Mouse (Mus musculus) C2C12 (cell line): ENCODE results near the gene Necap2. TPM values are rescaled to one million over a fixed set of nuclear protein-coding genes. Genes with fewer than 3 reads are reported as not detected.
A peak's percentile ranks its signal among the peaks of the same experiment; 100 is the strongest.

Experiments used
- H3K27me3 ChIP-seq: one replicate; pipeline ENCODE4 v1.6.1; 2011; ENCODE audit not compliant: control insufficient read depth, insufficient read depth, insufficient read length
- H3K36me3 ChIP-seq: one replicate; pipeline ENCODE4 v1.6.1; 2011; ENCODE audit not compliant: control insufficient read depth, insufficient read depth
- H3K4me3 ChIP-seq: one replicate; pipeline ENCODE4 v1.5.1; 2011; ENCODE audit warnings: mild to moderate bottlenecking, control low read depth; ENCODE audit not compliant: poor library complexity, insufficient read depth, severe bottlenecking
- H3K79me2 ChIP-seq: one replicate; pipeline ENCODE4 v1.6.1; 2011; ENCODE audit not compliant: control insufficient read depth, insufficient read depth
- H3K79me3 ChIP-seq: one replicate; pipeline ENCODE4 v1.6.1; 2011; ENCODE audit warnings: low read depth, control low read depth
- H3ac ChIP-seq: one replicate; pipeline ENCODE3; 2011; ENCODE audit warnings: low read depth; ENCODE audit not compliant: control insufficient read depth, insufficient read length
- CEBPB ChIP-seq: IDR thresholded peaks from one replicate; pipeline ENCODE4 v1.6.1; 2011; ENCODE audit warnings: low read depth, mild to moderate bottlenecking, control low read depth, moderate library complexity
- CTCF ChIP-seq: IDR thresholded peaks from one replicate; pipeline ENCODE4 v1.5.1; 2011; ENCODE audit not compliant: control insufficient read depth, insufficient read depth, insufficient read length
- FOSL1 ChIP-seq: IDR thresholded peaks from one replicate; pipeline ENCODE4 v1.8.0; 2011; ENCODE audit warnings: mild to moderate bottlenecking, low read length; ENCODE audit not compliant: poor library complexity, insufficient read depth, severe bottlenecking
- MAX ChIP-seq: IDR thresholded peaks from one replicate; pipeline ENCODE4 v1.6.1; 2011; ENCODE audit warnings: mild to moderate bottlenecking, control low read depth
- MYOD1 ChIP-seq: IDR thresholded peaks from one replicate; pipeline ENCODE4 v1.6.1; 2011; ENCODE audit warnings: low read depth; ENCODE audit not compliant: control insufficient read depth, insufficient read length
- MYOG ChIP-seq: IDR thresholded peaks from one replicate; pipeline ENCODE4 v1.6.1; 2011; ENCODE audit not compliant: control insufficient read depth, insufficient read length; ENCODE audit errors: extremely low read depth
- USF1 ChIP-seq: IDR thresholded peaks from one replicate; pipeline ENCODE4 v1.6.1; 2011; ENCODE audit warnings: low read depth, mild to moderate bottlenecking, control low read depth, moderate library complexity
- polyA plus RNA-seq: library from polyadenylated mRNA; unstranded; fragments of >200 nt; fragmentation: generic; extraction: Trizol; gene quantifications from one replicate; pipeline ENCODE4 v1.2.1, GENCODE M21; 2012; ENCODE audit warnings: missing spikeins

Necap2 gene
- polyA plus RNA-seq, 1 experiment = 70.2 TPM

DNA sequence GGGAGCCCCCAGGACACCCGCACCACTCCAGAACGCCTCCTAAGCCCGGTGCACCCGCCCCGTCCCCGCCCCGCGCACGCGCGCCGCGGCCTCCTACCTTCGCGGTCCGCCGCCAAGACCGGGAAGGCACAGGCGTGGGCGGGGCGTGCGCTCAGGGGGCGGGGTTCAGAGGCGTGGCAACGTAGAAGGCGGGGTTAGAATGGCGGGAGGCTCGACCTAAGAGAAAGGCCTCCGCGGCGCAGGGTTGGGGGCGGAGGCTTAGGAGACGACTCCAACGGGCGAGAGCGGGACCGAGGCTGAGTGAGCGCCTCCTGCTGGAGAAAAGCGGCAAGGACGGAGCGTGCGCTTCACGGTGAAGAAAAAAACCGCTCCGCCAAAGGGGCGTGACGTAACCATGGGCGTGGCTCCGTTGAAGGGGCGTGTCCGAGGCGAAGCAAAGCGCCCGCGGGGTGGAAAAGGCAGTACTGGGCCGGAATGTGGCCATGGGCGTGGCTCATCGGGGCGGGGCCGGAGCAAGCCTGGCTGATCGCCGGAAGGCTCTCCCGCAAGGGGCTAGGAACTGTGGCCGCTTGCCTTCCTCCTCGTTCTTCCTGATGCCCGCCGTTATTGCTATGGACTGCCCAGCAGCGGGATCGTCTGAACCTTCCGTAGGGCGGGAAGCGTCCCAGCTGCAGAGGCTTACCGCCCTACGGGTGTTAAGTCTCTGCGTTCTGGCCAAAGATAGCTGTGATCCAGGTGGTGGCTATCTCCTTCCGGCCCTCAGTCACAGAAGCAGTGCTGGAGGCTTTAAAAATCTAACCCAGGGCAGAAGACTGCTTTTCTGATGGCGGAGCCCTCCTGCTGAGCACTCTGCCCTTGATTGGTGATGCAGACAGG lies 17.5 kb downstream of the Necap2 start, which contains the start of gene Crocc:
TSS of gene Crocc (minus strand) at position 125 of the 876 bp plus-strand sequence.
- H3K36me3 ChIP-seq = peaks cover 2% of the 10 kb centered on the region
- no peaks in the 10 kb centered on the region for H3K79me3 ChIP-seq
- no peaks in the 10 kb centered on the region for H3K79me2 ChIP-seq
- no peaks in the 10 kb centered on the region for H3K27me3 ChIP-seq
- H3ac ChIP-seq = peak within 1 kb of the TSS; percentile 77
- TF ChIP-seq FOSL1 = no peak
- peak; percentile 73 for TF ChIP-seq MAX
- TF ChIP-seq CTCF = peak; percentile 93
- H3K4me3 ChIP-seq = peak within 1 kb of the TSS; percentile 55

DNA sequence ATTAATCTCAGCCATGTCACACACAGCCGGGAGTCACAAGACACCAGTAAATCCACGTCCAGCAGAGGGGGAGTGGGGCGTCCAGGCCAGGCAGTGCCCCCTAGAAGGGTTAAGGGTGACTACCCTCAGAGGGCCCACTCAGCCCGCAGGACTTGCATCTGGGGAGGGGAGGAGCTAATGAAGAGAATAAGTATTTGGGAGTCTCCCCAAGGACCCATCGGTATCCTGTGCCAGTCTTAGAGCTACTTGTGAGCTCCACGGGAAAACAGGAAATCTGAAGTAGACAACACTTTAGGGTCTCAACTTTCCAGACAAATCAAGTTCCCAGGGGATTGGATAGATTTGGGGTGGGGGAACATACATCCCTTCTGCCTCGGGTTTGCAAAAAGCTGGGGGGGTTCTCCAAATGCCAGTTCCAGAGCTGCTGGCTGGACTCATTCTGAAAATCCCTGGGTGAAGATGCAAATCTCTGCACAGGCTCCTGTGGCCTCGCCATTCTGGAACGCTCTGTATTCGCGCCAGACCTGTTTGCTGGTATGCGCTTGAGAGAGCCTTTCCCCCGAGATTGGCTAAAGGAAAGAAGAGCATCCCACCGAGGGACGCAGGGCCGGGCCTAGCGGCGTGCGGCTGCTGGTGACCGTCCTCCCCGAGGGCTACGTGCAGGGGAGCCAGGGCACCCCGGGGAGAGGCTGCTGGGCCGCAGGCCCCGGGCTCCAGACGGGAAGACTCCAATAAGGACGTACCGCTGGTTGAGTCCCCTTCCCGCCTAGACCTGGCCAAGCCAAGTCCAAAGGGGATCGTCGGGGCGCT lies 18.3 kb downstream of the Necap2 start:
- Histone ChIP-seq H3ac (peak overlapping the region; percentile 73), H3K4me3 (peak overlapping the region; percentile 55), H3K79me3 (no peaks in the 10 kb centered on the region), H3K36me3 (no peaks in the 10 kb centered on the region), H3K27me3 (no peaks in the 10 kb centered on the region), H3K79me2 (no peaks in the 10 kb centered on the region)
- TF ChIP-seq FOSL1 (no peak), MYOG (no peak), USF1 (no peak), MAX (no peak), CTCF (no peak), CEBPB (no peak), MYOD1 (no peak)

DNA sequence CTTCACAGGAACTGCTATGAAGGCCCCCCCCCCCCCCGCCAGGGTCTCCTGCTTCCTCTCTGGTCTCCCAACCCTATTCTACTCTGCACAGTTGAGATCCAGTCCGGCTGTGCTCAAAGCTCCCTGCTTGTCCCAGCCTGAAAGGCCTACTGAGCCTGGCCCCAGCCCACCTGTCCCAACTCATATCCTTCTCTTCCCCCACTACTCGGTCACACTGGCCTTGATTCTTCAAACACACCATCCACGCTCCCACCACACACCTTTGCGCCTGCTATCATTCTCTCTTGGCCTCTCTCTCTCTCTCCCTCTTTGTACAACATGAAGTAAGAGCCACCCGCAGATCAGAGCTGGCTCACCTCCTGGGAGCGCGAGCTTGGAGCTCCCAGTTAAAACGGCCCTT lies 19.3 kb downstream of the Necap2 start:
- Histone ChIP-seq H3K79me3 (no peaks in the 10 kb centered on the region), H3K36me3 (no peaks in the 10 kb centered on the region), H3ac (no peak overlapping the region), H3K4me3 (no peak overlapping the region), H3K79me2 (no peaks in the 10 kb centered on the region), H3K27me3 (no peaks in the 10 kb centered on the region)
- TF ChIP-seq CEBPB (no peak), FOSL1 (no peak), MAX (no peak)

DNA sequence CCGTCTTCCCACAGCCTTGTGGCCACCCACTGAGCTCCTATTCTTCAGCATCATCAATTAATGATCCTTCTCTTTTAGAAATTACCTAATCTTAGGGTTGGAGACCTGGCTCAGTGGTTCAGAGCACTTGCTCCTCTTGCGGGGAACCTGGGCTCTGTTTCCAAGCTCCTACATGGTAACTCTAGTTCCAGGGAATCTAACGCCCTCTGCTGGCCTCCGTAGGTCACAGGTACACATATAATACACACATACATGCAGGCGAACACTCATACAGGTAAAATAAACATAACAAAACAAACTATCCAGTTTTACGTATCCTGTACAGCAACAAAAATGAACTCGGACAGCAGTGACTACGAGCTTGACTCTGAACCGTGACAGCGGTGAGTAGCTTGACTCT lies 21.2 kb downstream of the Necap2 start:
- TF ChIP-seq CEBPB = no peak
- TF ChIP-seq MAX = no peak
- TF ChIP-seq MYOD1 = no peak
- no peak for TF ChIP-seq FOSL1
- no peak for TF ChIP-seq CTCF
- TF ChIP-seq USF1 = no peak
- no peak for TF ChIP-seq MYOG
- H3K36me3 ChIP-seq = no peaks in the 10 kb centered on the region
- H3K4me3 ChIP-seq = no peak overlapping the region
- no peak overlapping the region for H3ac ChIP-seq
- H3K27me3 ChIP-seq = no peaks in the 10 kb centered on the region
- H3K79me2 ChIP-seq = no peaks in the 10 kb centered on the region
- no peaks in the 10 kb centered on the region for H3K79me3 ChIP-seq

DNA sequence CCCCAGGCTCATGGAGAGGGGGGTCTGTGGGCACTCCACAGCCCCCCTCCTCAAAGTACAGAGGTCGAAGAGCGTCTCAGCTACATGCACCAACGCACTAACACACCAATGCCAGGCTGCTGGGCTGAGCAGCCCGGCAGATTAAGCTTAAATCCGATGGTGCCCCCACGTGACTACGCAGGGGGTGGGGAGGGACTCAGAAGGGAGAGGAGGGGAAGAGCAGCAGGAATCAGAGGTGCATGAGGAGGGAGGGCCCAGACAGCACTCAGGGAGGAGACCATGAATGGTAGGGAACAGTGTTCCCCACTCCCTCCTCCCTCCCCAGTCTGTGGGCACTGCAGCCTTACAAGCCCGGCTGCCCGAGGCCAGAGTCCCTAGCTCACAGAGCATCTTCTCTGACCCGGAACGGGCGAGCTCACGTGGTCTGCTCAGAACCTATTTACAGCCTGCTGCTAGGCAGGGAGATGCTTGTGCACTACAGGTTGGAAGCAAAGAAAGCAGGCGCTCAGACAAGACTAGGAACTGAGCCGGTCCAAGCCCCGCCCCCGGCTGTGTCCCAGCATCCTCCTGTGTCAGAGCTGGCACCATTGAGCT lies 24.5 kb downstream of the Necap2 start:
- H3K79me2 ChIP-seq = no peaks in the 10 kb centered on the region
- no peak overlapping the region for H3ac ChIP-seq
- no peaks in the 10 kb centered on the region for H3K79me3 ChIP-seq
- no peaks in the 10 kb centered on the region for H3K27me3 ChIP-seq
- TF ChIP-seq CEBPB = no peak
- no peak for TF ChIP-seq CTCF
- no peak for TF ChIP-seq FOSL1
- TF ChIP-seq MYOG = no peak
- no peak for TF ChIP-seq USF1
- H3K36me3 ChIP-seq = no peaks in the 10 kb centered on the region
- no peak overlapping the region for H3K4me3 ChIP-seq
